Mouse (Mus musculus) brain, adult 2 months (tissue): Measurements from ENCODE around the gene Hfm1.

ENCODE experiments used
- DNase-seq: peaks from one replicate; pipeline ENCODE4 v3.0.0; 2011; ENCODE audit warnings: low read depth, low spot score

Gene Hfm1

GRCm38 (mm10) chr5:106925488-106926368, at the start of gene Hfm1:
TSS of gene Hfm1 (minus strand) at chr5:106926321.
- DNase-seq, result peak; percentile 79

- DNase-seq, result no peak
Observed at GRCm38 (mm10) chr5:106973883-106974282, 47.8 kb upstream of the Hfm1 start.

- no peak for DNase-seq
Observed at GRCm38 (mm10) chr5:106967578-106967977, 41.5 kb upstream of the Hfm1 start.

GRCm38 (mm10) chr5:106966443-106966842, 40.3 kb upstream of the Hfm1 start:
- no peak for DNase-seq

- DNase-seq, result peak; percentile 66
Observed at GRCm38 (mm10) chr5:106964513-106965014, 38.4 kb upstream of the Hfm1 start.

GRCm38 (mm10) chr5:106963584-106964512, 37.7 kb upstream of the Hfm1 start, which contains the start of gene Cdc7:
TSS of gene Cdc7 (plus strand) at chr5:106964322.
- peak; percentile 91 for DNase-seq

- DNase-seq, result no peak
Observed at GRCm38 (mm10) chr5:106960451-106960850, 34.3 kb upstream of the Hfm1 start.

- DNase-seq, result no peak
Observed at GRCm38 (mm10) chr5:106959031-106959430, 32.9 kb upstream of the Hfm1 start.

GRCm38 (mm10) chr5:106956467-106956866, 30.3 kb upstream of the Hfm1 start:
- DNase-seq, result no peak

GRCm38 (mm10) chr5:106948683-106949082, 22.6 kb upstream of the Hfm1 start:
- DNase-seq, result no peak

GRCm38 (mm10) chr5:106946342-106946741, 20.2 kb upstream of the Hfm1 start:
- DNase-seq, result no peak

- no peak for DNase-seq
Observed at GRCm38 (mm10) chr5:106927996-106928395, 1.9 kb upstream of the Hfm1 start.

- DNase-seq, result peak; percentile 34
Observed at GRCm38 (mm10) chr5:106926369-106926686, 207 bp upstream of the Hfm1 start.

- no peak for DNase-seq
Observed at GRCm38 (mm10) chr5:106919315-106919714, 6.8 kb downstream of the Hfm1 start.

GRCm38 (mm10) chr5:106896879-106897278, 29.2 kb downstream of the Hfm1 start:
- no peak for DNase-seq

- DNase-seq, result peak; percentile 87
Observed at GRCm38 (mm10) chr5:106891773-106892172, 34.3 kb downstream of the Hfm1 start.

- DNase-seq, result no peak
Observed at GRCm38 (mm10) chr5:106887303-106888071, 38.6 kb downstream of the Hfm1 start.

GRCm38 (mm10) chr5:106885517-106885916, 40.6 kb downstream of the Hfm1 start:
- DNase-seq, result no peak

GRCm38 (mm10) chr5:106876438-106876837, 49.7 kb downstream of the Hfm1 start:
- no peak for DNase-seq

GRCm38 (mm10) chr5:106860415-106860814, 65.7 kb downstream of the Hfm1 start:
- DNase-seq, result peak; percentile 79

GRCm38 (mm10) chr5:106853284-106853683, 72.8 kb downstream of the Hfm1 start:
- DNase-seq, result peak; percentile 19
